Mouse (Mus musculus): Measurements from ENCODE around the gene Setmar.
A peak's percentile ranks its signal among the peaks of the same experiment; 100 is the strongest.
"Not testable (repeated sequence)": the region's sequence is repeated elsewhere in the genome, so short reads cannot be mapped to it uniquely, and the experiment has no call there.

Setmar gene

GRCm38 (mm10) chr6:108064918-108065526 lies at the start of gene Setmar:
Gene Setmar, plus strand, starts transcription at chr6:108065045.
- no peak for DNase-seq (ENCODE audit: extremely low read depth, low read depth, low spot score)

- no peak for DNase-seq (ENCODE audit: extremely low read depth, low read depth, low spot score)
Observed at GRCm38 (mm10) chr6:108021646-108022045, 43.2 kb upstream of the Setmar start.

GRCm38 (mm10) chr6:108055041-108055440 lies 9.8 kb upstream of the Setmar start:
- not testable (repeated sequence) for DNase-seq (ENCODE audit: extremely low read depth, low read depth, low spot score)

- DNase-seq (ENCODE audit: extremely low read depth, low read depth, low spot score), result no peak
Observed at GRCm38 (mm10) chr6:108055946-108056345, 8.9 kb upstream of the Setmar start.

GRCm38 (mm10) chr6:108057353-108057752 lies 7.5 kb upstream of the Setmar start:
- no peak for DNase-seq (ENCODE audit: extremely low read depth, low read depth, low spot score)

- DNase-seq (ENCODE audit: extremely low read depth, low read depth, low spot score), result no peak
Observed at GRCm38 (mm10) chr6:108058066-108058465, 6.8 kb upstream of the Setmar start.

GRCm38 (mm10) chr6:108061121-108061520 lies 3.7 kb upstream of the Setmar start:
- no peak for DNase-seq (ENCODE audit: extremely low read depth, low read depth, low spot score)

- no peak for DNase-seq (ENCODE audit: extremely low read depth, low read depth, low spot score)
Observed at GRCm38 (mm10) chr6:108065583-108065982, 738 bp downstream of the Setmar start.

GRCm38 (mm10) chr6:108070947-108071346 lies 6.1 kb downstream of the Setmar start:
- DNase-seq (ENCODE audit: extremely low read depth, low read depth, low spot score), result no peak

- DNase-seq (ENCODE audit: extremely low read depth, low read depth, low spot score), result no peak
Observed at GRCm38 (mm10) chr6:108073071-108073470, 8.2 kb downstream of the Setmar start.

GRCm38 (mm10) chr6:108073931-108074330 lies 9.1 kb downstream of the Setmar start:
- DNase-seq (ENCODE audit: extremely low read depth, low read depth, low spot score), result no peak

- DNase-seq (ENCODE audit: extremely low read depth, low read depth, low spot score), result no peak
Observed at GRCm38 (mm10) chr6:108074624-108075023, 9.8 kb downstream of the Setmar start.

- no peak for DNase-seq (ENCODE audit: extremely low read depth, low read depth, low spot score)
Observed at GRCm38 (mm10) chr6:108075857-108076256, 11.0 kb downstream of the Setmar start.

GRCm38 (mm10) chr6:108091296-108091695 lies 26.5 kb downstream of the Setmar start:
- DNase-seq (ENCODE audit: extremely low read depth, low read depth, low spot score), result no peak

- DNase-seq (ENCODE audit: extremely low read depth, low read depth, low spot score), result no peak
Observed at GRCm38 (mm10) chr6:108092646-108093045, 27.8 kb downstream of the Setmar start.

GRCm38 (mm10) chr6:108093449-108093848 lies 28.6 kb downstream of the Setmar start:
- peak; percentile 25 for DNase-seq (ENCODE audit: extremely low read depth, low read depth, low spot score)

- no peak for DNase-seq (ENCODE audit: extremely low read depth, low read depth, low spot score)
Observed at GRCm38 (mm10) chr6:108095445-108095844, 30.6 kb downstream of the Setmar start.

- no peak for DNase-seq (ENCODE audit: extremely low read depth, low read depth, low spot score)
Observed at GRCm38 (mm10) chr6:108098171-108098845, 33.5 kb downstream of the Setmar start.

GRCm38 (mm10) chr6:108098846-108099217 lies 34.0 kb downstream of the Setmar start:
- DNase-seq (ENCODE audit: extremely low read depth, low read depth, low spot score), result no peak

GRCm38 (mm10) chr6:108101936-108102830 lies 37.3 kb downstream of the Setmar start:
- DNase-seq (ENCODE audit: extremely low read depth, low read depth, low spot score), result no peak

GRCm38 (mm10) chr6:108107376-108107775 lies 42.5 kb downstream of the Setmar start:
- DNase-seq (ENCODE audit: extremely low read depth, low read depth, low spot score), result no peak

GRCm38 (mm10) chr6:108110336-108110735 lies 45.5 kb downstream of the Setmar start:
- DNase-seq (ENCODE audit: extremely low read depth, low read depth, low spot score), result no peak
